Comparison of ENCODE assay signal across 8 mouse cellular contexts in genomic region chr5:149375889-149376212, GRCm38 (mm10). TPM values are rescaled to one million over a fixed set of nuclear protein-coding genes. Genes with fewer than 3 reads are reported as not detected.
DNase-seq lines count a peak whose midpoint lies in the region; ATAC-seq and TF ChIP-seq lines count a peak whose summit lies in the region.

No protein-coding gene starts in this region.

- TF ChIP-seq CTCF in spleen, adult 2 months (IDR thresholded peaks at IDR 0.05; ENCODE audit: extremely low read depth, insufficient read depth, insufficient read length, insufficient replicate concordance), result peak; percentile 89

- no peaks in the 10 kb centered on the region for H3K27me3 ChIP-seq in embryonic facial prominence, embryonic 14.5 days (replicated peaks; ENCODE audit: control insufficient read depth, insufficient read depth, low read length)
- H3K27me3 ChIP-seq in limb, embryonic 13.5 days, result no peaks in the 10 kb centered on the region
- H3K27me3 ChIP-seq in midbrain, embryonic 16.5 days (ENCODE audit: control insufficient read depth, insufficient read depth, low read depth, low read length), result no peaks in the 10 kb centered on the region
- no peaks in the 10 kb centered on the region for H3K27me3 ChIP-seq in spleen, adult 2 months (ENCODE audit: control insufficient read depth, insufficient read depth, low read length)

- 0 out of 2 replicates have a peak overlapping the region, but pooled peaks have one; percentile 1 for H3K9ac ChIP-seq in embryonic facial prominence, embryonic 14.5 days (ENCODE audit: low read depth, low read length)
- 0 out of 2 replicates have a peak overlapping the region, but pooled peaks have one; percentile 35 for H3K9ac ChIP-seq in limb, embryonic 13.5 days
- H3K9ac ChIP-seq in midbrain, embryonic 16.5 days (ENCODE audit: low read depth, low read length), result peak overlapping the region; percentile 46; the same call in 1 of the 2 replicates

- H3K4me2 ChIP-seq in embryonic facial prominence, embryonic 14.5 days (ENCODE audit: low read depth, low read length), result peak overlapping the region; percentile 38
- H3K4me2 ChIP-seq in limb, embryonic 13.5 days (replicated peaks), result peak overlapping the region; percentile 43
- H3K4me2 ChIP-seq in midbrain, embryonic 16.5 days (ENCODE audit: low read length), result peak overlapping the region; percentile 37

- 0% methylated on average over 8 of the region's 8 CpGs for WGBS in embryonic facial prominence, embryonic 14.5 days
- under 1% methylated on average over 8 of the region's 8 CpGs for WGBS in limb, embryonic 13.5 days
- WGBS in midbrain, embryonic 16.5 days, result under 1% methylated on average over 8 of the region's 8 CpGs
- 2% methylated on average over 8 of the region's 8 CpGs for WGBS in spleen, adult 2 months

- no peak for TF ChIP-seq POLR2A in spleen, adult 2 months (IDR thresholded peaks at IDR 0.05; ENCODE audit: low read depth, low read length)

- peak; percentile 83 for ATAC-seq in embryonic facial prominence, embryonic 14.5 days (ENCODE audit: low read depth)
- ATAC-seq in limb, embryonic 13.5 days (ENCODE audit: low FRiP score, low read depth), result peak; percentile 85
- peak; percentile 76 for ATAC-seq in midbrain, embryonic 16.5 days

- no peaks in the 10 kb centered on the region for H3K9me3 ChIP-seq in embryonic facial prominence, embryonic 14.5 days (ENCODE audit: control insufficient read depth, low read length)
- H3K9me3 ChIP-seq in limb, embryonic 13.5 days, result no peaks in the 10 kb centered on the region
- H3K9me3 ChIP-seq in midbrain, embryonic 16.5 days (replicated peaks; ENCODE audit: control insufficient read depth, low read length, poor library complexity, severe bottlenecking), result no peaks in the 10 kb centered on the region

- peak; percentile 80 for DNase-seq in 416B (ENCODE audit: low read depth)
- peak; percentile 55 to 59 for DNase-seq in adrenal gland, postnatal 4 days (ENCODE audit: low spot score in 2 of 2)
- peak; percentile 93 for DNase-seq in embryonic facial prominence, embryonic 14.5 days (ENCODE audit: low spot score)
- peak; percentile 75 to 82 for DNase-seq in heart, adult 9 months (ENCODE audit: low spot score in 2 of 2)
- peak; percentile 80 for DNase-seq in kidney, adult 9 months
- DNase-seq in spleen, adult 2 months (ENCODE audit: low read depth in 1 of 2, low spot score in 2 of 2), result peak; percentile 50 to 73

- peaks cover 38% of the 10 kb centered on the region for H3K4me1 ChIP-seq in embryonic facial prominence, embryonic 14.5 days (ENCODE audit: control insufficient read depth, insufficient read depth, low read length)
- peaks cover 50% of the 10 kb centered on the region for H3K4me1 ChIP-seq in limb, embryonic 13.5 days
- H3K4me1 ChIP-seq in midbrain, embryonic 16.5 days (ENCODE audit: control insufficient read depth, insufficient read depth, low read length), result peaks cover 31% of the 10 kb centered on the region
- no peaks in the 10 kb centered on the region; the same call in 1 of the 2 replicates for H3K4me1 ChIP-seq in spleen, adult 2 months (ENCODE audit: control insufficient read depth, insufficient read depth, insufficient read length)

- H3K27ac ChIP-seq in embryonic facial prominence, embryonic 14.5 days (replicated peaks; ENCODE audit: low read depth, low read length), result no peak overlapping the region
- no peak overlapping the region for H3K27ac ChIP-seq in limb, embryonic 13.5 days
- peak overlapping the region; percentile 75 for H3K27ac ChIP-seq in midbrain, embryonic 16.5 days (ENCODE audit: low read length)
- no peak overlapping the region for H3K27ac ChIP-seq in spleen, adult 2 months (ENCODE audit: insufficient read depth, low read length)

- no peak overlapping the region; the same call in 1 of the 2 replicates for H3K4me3 ChIP-seq in embryonic facial prominence, embryonic 14.5 days (ENCODE audit: low read depth, low read length)
- no peak overlapping the region for H3K4me3 ChIP-seq in limb, embryonic 13.5 days
- no peak overlapping the region for H3K4me3 ChIP-seq in midbrain, embryonic 16.5 days (ENCODE audit: low read depth, low read length)
- no peak overlapping the region for H3K4me3 ChIP-seq in spleen, adult 2 months (ENCODE audit: extremely low read depth, insufficient read depth, insufficient read length)

- H3K36me3 ChIP-seq in embryonic facial prominence, embryonic 14.5 days (ENCODE audit: control insufficient read depth, insufficient read depth, low read length), result no peaks in the 10 kb centered on the region
- no peaks in the 10 kb centered on the region for H3K36me3 ChIP-seq in limb, embryonic 13.5 days
- H3K36me3 ChIP-seq in midbrain, embryonic 16.5 days (ENCODE audit: control insufficient read depth, insufficient read depth, low read length), result no peaks in the 10 kb centered on the region
- H3K36me3 ChIP-seq in spleen, adult 2 months (ENCODE audit: control insufficient read depth, insufficient read depth, low read length), result no peaks in the 10 kb centered on the region

RNA-seq across cellular contexts. Expression of gene Medag, which starts 35.7 kb away (rescaled TPM):
- total RNA-seq in adrenal gland, postnatal 4 days (2021), result 1 to 10 TPM; 4.5 to 5.3 TPM
- polyA plus RNA-seq in embryonic facial prominence, embryonic 14.5 days (2014; fragmentation: Nextera tagmentation; extraction: Ambion mirVana), result 3.1 and 3.3 TPM in 2 replicates
- polyA plus RNA-seq in limb, embryonic 13.5 days (2015; fragmentation: Nextera tagmentation; extraction: Ambion mirVana), result 1.5 and 1.8 TPM in 2 replicates
- polyA plus RNA-seq in midbrain, embryonic 16.5 days (2015; fragmentation: Nextera tagmentation; extraction: Ambion mirVana), result 2.0 and 2.8 TPM in 2 replicates
- polyA plus RNA-seq in spleen, adult 2 months (2012; rRNA removed), result 0.57 and 1.1 TPM in 2 replicates
